Mouse (Mus musculus) midbrain, embryonic 14.5 days (tissue): ENCODE measurements around the gene Spag7. TPM values are rescaled to one million over a fixed set of nuclear protein-coding genes. Genes with fewer than 3 reads are reported as not detected.

ENCODE experiments used
- ATAC-seq: fragments of 200-750 bp; cut with Nextera tagmentation; 2 replicates; pipeline ENCODE4 v1.8.0; 2017; ENCODE audit warnings: moderate number of reproducible peaks, moderate library complexity; ENCODE audit not compliant: low FRiP score, low TSS enrichment
- DNase-seq: peaks from one replicate; pipeline ENCODE4 v3.0.0-alpha.2; 2015
- H3K27ac ChIP-seq: fragments of 300-500 bp; sonication (generic); replicated peaks from 2 replicates; pipeline ENCODE4 v1.5.1; 2014; ENCODE audit warnings: mild to moderate bottlenecking, low read depth, low read length, moderate library complexity
- H3K27me3 ChIP-seq: fragments of 300-500 bp; sonication (generic); 2 replicates; pipeline ENCODE4 v1.6.1; 2014; ENCODE audit warnings: low read length, control low read depth, mixed read lengths; ENCODE audit not compliant: control insufficient read depth, insufficient read depth
- H3K36me3 ChIP-seq: fragments of 300-500 bp; sonication (generic); 2 replicates; pipeline ENCODE4 v1.6.1; 2014; ENCODE audit warnings: low read length, control low read depth; ENCODE audit not compliant: control insufficient read depth, insufficient read depth
- H3K4me1 ChIP-seq: fragments of 300-500 bp; sonication (generic); 2 replicates; pipeline ENCODE4 v1.6.1; 2014; ENCODE audit warnings: mild to moderate bottlenecking, antibody characterized with exemption, low read length, control low read depth; ENCODE audit not compliant: control insufficient read depth, insufficient read depth
- H3K4me2 ChIP-seq: fragments of 300-500 bp; sonication (generic); 2 replicates; pipeline ENCODE4 v1.6.1; 2014; ENCODE audit warnings: mild to moderate bottlenecking, low read length, moderate library complexity
- H3K4me3 ChIP-seq: fragments of 300-500 bp; sonication (generic); replicated peaks from 2 replicates; pipeline ENCODE4 v1.5.1; 2014; ENCODE audit warnings: low read depth, low read length
- H3K9ac ChIP-seq: fragments of 300-500 bp; sonication (generic); replicated peaks from 2 replicates; pipeline ENCODE4 v1.6.1; 2014; ENCODE audit warnings: mild to moderate bottlenecking, low read length, moderate library complexity
- H3K9me3 ChIP-seq: fragments of 300-500 bp; sonication (generic); 2 replicates; pipeline ENCODE4 v1.6.1; 2016; ENCODE audit warnings: low read length, control low read depth, mixed read lengths; ENCODE audit not compliant: control insufficient read depth
- WGBS: fragments of 180-500 bp; shearing (Covaris S2); extraction: QIAGEN DNeasy Blood & Tissue Kit; methylation state at CpG from one replicate; pipeline ENCODE4 v1.1.7; 2014; 5-methylcytosine and 5-hydroxymethylcytosine counted together
- polyA plus RNA-seq: library from polyadenylated mRNA; unstranded; fragments of >200 nt; fragmentation: Nextera tagmentation; extraction: Ambion mirVana; gene quantifications from 2 replicates; pipeline ENCODE4 v1.2.1, GENCODE M21; 2014

Spag7 gene
- polyA plus RNA-seq, 1 experiment from 2014 or later = 101 TPM

- peaks cover 27% of the 10 kb centered on the region for H3K4me1 ChIP-seq
- DNase-seq (no peak), ATAC-seq (no peak)
- no peaks in the 10 kb centered on the region for H3K9me3 ChIP-seq
- 0 out of 2 replicates have a peak within 1 kb of the TSS, but pooled peaks have one; percentile 42 for H3K27ac ChIP-seq
- H3K27me3 ChIP-seq = no peaks in the 10 kb centered on the region
- peak within 1 kb of the TSS; percentile 86 for H3K4me2 ChIP-seq
- peak within 1 kb of the TSS; percentile 97; the same call in 1 of the 2 replicates for H3K9ac ChIP-seq
- H3K36me3 ChIP-seq = peaks cover 18% of the 10 kb centered on the region
- peak within 1 kb of the TSS; percentile 99 for H3K4me3 ChIP-seq
- 13% methylated on average over 3 of the region's 3 CpGs for WGBS
Observed at GRCm38 (mm10) chr11:70656964-70657363, 12.3 kb downstream of the Spag7 start, which contains the start of gene Eno3. Eno3 (plus strand) TSS chr11:70657202.

GRCm38 (mm10) chr11:70656456-70656927, 12.7 kb downstream of the Spag7 start:
- Histone ChIP-seq H3K9me3 (no peaks in the 10 kb centered on the region), H3K4me1 (peaks cover 28% of the 10 kb centered on the region), H3K27me3 (no peaks in the 10 kb centered on the region), H3K4me2 (peak overlapping the region; percentile 86), H3K9ac (peak overlapping the region; percentile 97; the same call in 1 of the 2 replicates), H3K4me3 (peak overlapping the region; percentile 99), H3K27ac (no peak overlapping the region), H3K36me3 (peaks cover 20% of the 10 kb centered on the region)
- ATAC-seq (no peak), DNase-seq (peak; percentile 32)
- 3% methylated on average over 16 of the region's 16 CpGs for WGBS

GRCm38 (mm10) chr11:70655571-70656455, 13.4 kb downstream of the Spag7 start:
- Histone ChIP-seq H3K36me3 (peaks cover 26% of the 10 kb centered on the region), H3K9me3 (no peaks in the 10 kb centered on the region), H3K27ac (peak overlapping the region; percentile 42; the same call in 1 of the 2 replicates), H3K4me1 (peaks cover 28% of the 10 kb centered on the region), H3K27me3 (no peaks in the 10 kb centered on the region), H3K4me2 (peak overlapping the region; percentile 86), H3K9ac (peak overlapping the region; percentile 97), H3K4me3 (peak overlapping the region; percentile 99)
- ATAC-seq = no peak
- WGBS = under 1% methylated on average over 61 of the region's 61 CpGs
- peak; percentile 57 for DNase-seq

DNA sequence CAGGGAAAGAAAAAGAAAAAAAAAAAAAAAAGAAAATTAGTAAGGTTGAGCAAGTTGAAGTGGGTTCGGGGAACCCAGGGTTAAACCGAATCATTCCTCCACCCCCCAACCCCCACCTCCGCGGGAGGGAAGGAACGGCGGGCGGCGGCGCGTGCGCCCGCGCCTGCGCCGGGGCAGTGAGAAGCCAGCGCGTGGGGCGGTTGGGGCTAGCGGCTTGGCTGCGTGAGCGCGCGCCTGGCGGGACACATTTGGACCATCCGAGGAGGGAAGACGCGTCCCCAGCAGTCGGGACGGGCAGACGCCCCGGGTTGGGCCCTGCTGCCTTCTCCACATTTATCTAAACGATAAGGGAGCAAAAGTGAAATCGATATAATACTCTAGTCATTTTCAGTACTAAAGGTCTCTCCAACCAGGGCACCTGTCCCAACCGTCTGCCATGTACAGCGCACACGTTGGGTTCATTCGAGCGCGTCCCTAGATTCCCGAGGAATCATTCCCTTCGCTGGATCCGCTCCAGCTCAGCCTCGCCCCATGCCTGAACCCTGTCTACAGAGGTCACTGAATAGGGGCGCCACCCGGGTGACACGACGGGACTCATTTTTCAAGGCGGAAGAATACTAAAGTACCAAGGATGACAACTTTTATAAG, 14.2 kb downstream of the Spag7 start:
- peak overlapping the region; percentile 86 for H3K4me2 ChIP-seq
- peaks cover 28% of the 10 kb centered on the region for H3K4me1 ChIP-seq
- peak overlapping the region; percentile 97 for H3K9ac ChIP-seq
- DNase-seq (peak; percentile 92), ATAC-seq (peak; percentile 56)
- no peaks in the 10 kb centered on the region for H3K27me3 ChIP-seq
- under 1% methylated on average over 48 of the region's 48 CpGs for WGBS
- H3K36me3 ChIP-seq = peaks cover 30% of the 10 kb centered on the region
- peak overlapping the region; percentile 99 for H3K4me3 ChIP-seq
- H3K9me3 ChIP-seq = no peaks in the 10 kb centered on the region
- H3K27ac ChIP-seq = peak overlapping the region; percentile 96

GRCm38 (mm10) chr11:70654198-70654922, 14.9 kb downstream of the Spag7 start, which contains the start of gene Pfn1:
Pfn1 (minus strand) TSS chr11:70654644.
- ATAC-seq = peak; percentile 57
- peak within 1 kb of the TSS; percentile 96 for H3K27ac ChIP-seq
- H3K9me3 ChIP-seq = no peaks in the 10 kb centered on the region
- H3K4me3 ChIP-seq = peak within 1 kb of the TSS; percentile 99
- no peaks in the 10 kb centered on the region for H3K27me3 ChIP-seq
- peaks cover 28% of the 10 kb centered on the region for H3K4me1 ChIP-seq
- H3K4me2 ChIP-seq = peak within 1 kb of the TSS; percentile 86
- peak within 1 kb of the TSS; percentile 97 for H3K9ac ChIP-seq
- WGBS = under 1% methylated on average over 61 of the region's 61 CpGs
- peaks cover 37% of the 10 kb centered on the region for H3K36me3 ChIP-seq
- peak; percentile 90 for DNase-seq

- Histone ChIP-seq H3K4me2 (peak overlapping the region; percentile 86), H3K27ac (peak overlapping the region; percentile 96), H3K9ac (peak overlapping the region; percentile 97), H3K4me3 (peak overlapping the region; percentile 99), H3K27me3 (no peaks in the 10 kb centered on the region), H3K36me3 (peaks cover 43% of the 10 kb centered on the region), H3K4me1 (peaks cover 35% of the 10 kb centered on the region), H3K9me3 (no peaks in the 10 kb centered on the region)
- ATAC-seq = peak; percentile 63
- 2% methylated on average over 58 of the region's 63 CpGs for WGBS
- peak; percentile 82 for DNase-seq
Observed at GRCm38 (mm10) chr11:70653345-70654197, 15.6 kb downstream of the Spag7 start.

GRCm38 (mm10) chr11:70652884-70653344, 16.3 kb downstream of the Spag7 start:
- Histone ChIP-seq H3K4me1 (peaks cover 41% of the 10 kb centered on the region), H3K27ac (peak overlapping the region; percentile 96; the same call in 1 of the 2 replicates), H3K36me3 (peaks cover 43% of the 10 kb centered on the region), H3K4me3 (peak overlapping the region; percentile 99), H3K9me3 (no peaks in the 10 kb centered on the region), H3K9ac (peak overlapping the region; percentile 97), H3K4me2 (peak overlapping the region; percentile 86), H3K27me3 (no peaks in the 10 kb centered on the region)
- ATAC-seq (no peak; the same call in 1 of the 2 replicates), DNase-seq (no peak)
- 68% methylated on average over 6 of the region's 6 CpGs for WGBS
